Comparison of ENCODE assay signal across 9 mouse cellular contexts in genomic region chr13:73265442-73265841, GRCm38 (mm10). TPM values are rescaled to one million over a fixed set of nuclear protein-coding genes. Genes with fewer than 3 reads are reported as not detected.
DNase-seq lines count a peak whose midpoint lies in the region; ATAC-seq lines count a peak whose summit lies in the region.
"Had no signal": no experiment of that assay in that cellular context is flagged by ENCODE, and none has a peak within 500 bp of the region (broad histone marks: within the 10 kb centered on the region; RNA-seq: fewer than 3 reads in every experiment).

No protein-coding gene starts in this region.

- no peak for DNase-seq in liver, embryonic 11.5 days (ENCODE audit: low spot score)
- no peak for DNase-seq in liver
- DNase-seq in cerebellum, adult 18-20 months = no peak
- no peak for DNase-seq in urinary bladder, postnatal 14 days (ENCODE audit: low spot score)

- no peaks in the 10 kb centered on the region; the same call in 1 of the 2 replicates for H3K4me1 ChIP-seq in liver, embryonic 11.5 days (replicated peaks; ENCODE audit: control insufficient read depth, insufficient read depth, low read length)
- peaks cover 36% of the 10 kb centered on the region for H3K4me1 ChIP-seq in heart, embryonic 16.5 days (ENCODE audit: control insufficient read depth, insufficient read depth, low read length)
- peaks cover 39% of the 10 kb centered on the region for H3K4me1 ChIP-seq in limb, embryonic 13.5 days
- peaks cover 10% of the 10 kb centered on the region for H3K4me1 ChIP-seq in stomach, embryonic 14.5 days (ENCODE audit: control insufficient read depth, insufficient read depth, low read length)

- WGBS in liver, embryonic 11.5 days = 4% methylated on average over 28 of the region's 28 CpGs
- WGBS in heart, embryonic 16.5 days = 4% methylated on average over 28 of the region's 28 CpGs
- 2% methylated on average over 28 of the region's 28 CpGs for WGBS in limb, embryonic 13.5 days
- 2% methylated on average over 28 of the region's 28 CpGs for WGBS in stomach, embryonic 14.5 days

- peak overlapping the region; percentile 12; the same call in 1 of the 2 replicates for H3K4me3 ChIP-seq in liver, embryonic 11.5 days (ENCODE audit: low read depth, low read length)
- peak overlapping the region; percentile 67 for H3K4me3 ChIP-seq in heart, embryonic 16.5 days (ENCODE audit: low read length)
- peak overlapping the region; percentile 28 for H3K4me3 ChIP-seq in limb, embryonic 13.5 days
- H3K4me3 ChIP-seq in stomach, embryonic 14.5 days (ENCODE audit: low read depth, low read length) = peak overlapping the region; percentile 19

- H3K9me3 ChIP-seq in liver, embryonic 11.5 days (ENCODE audit: control insufficient read depth, low read length) = no peaks in the 10 kb centered on the region
- no peaks in the 10 kb centered on the region for H3K9me3 ChIP-seq in heart, embryonic 16.5 days (replicated peaks; ENCODE audit: control insufficient read depth, low read length)
- no peaks in the 10 kb centered on the region for H3K9me3 ChIP-seq in limb, embryonic 13.5 days
- no peaks in the 10 kb centered on the region for H3K9me3 ChIP-seq in stomach, embryonic 14.5 days (ENCODE audit: control insufficient read depth, low read depth, low read length)

- H3K27me3 ChIP-seq in liver, embryonic 11.5 days (replicated peaks; ENCODE audit: control insufficient read depth, insufficient read depth, low read length) = peaks cover 99% of the 10 kb centered on the region
- H3K27me3 ChIP-seq in heart, embryonic 16.5 days (ENCODE audit: control insufficient read depth, insufficient read depth, low read length) = peaks cover 82% of the 10 kb centered on the region
- peaks cover 100% of the 10 kb centered on the region for H3K27me3 ChIP-seq in limb, embryonic 13.5 days
- H3K27me3 ChIP-seq in stomach, embryonic 14.5 days (ENCODE audit: control insufficient read depth, insufficient read depth, low read length) = peaks cover 92% of the 10 kb centered on the region

- peak overlapping the region; percentile 51 for H3K4me2 ChIP-seq in liver, embryonic 11.5 days
- peak overlapping the region; percentile 74 for H3K4me2 ChIP-seq in heart, embryonic 16.5 days (ENCODE audit: low read depth, low read length)
- H3K4me2 ChIP-seq in limb, embryonic 13.5 days (replicated peaks) = peak overlapping the region; percentile 57
- H3K4me2 ChIP-seq in stomach, embryonic 14.5 days (replicated peaks; ENCODE audit: low read depth, low read length) = peak overlapping the region; percentile 40

- no peaks in the 10 kb centered on the region for H3K36me3 ChIP-seq in liver, embryonic 11.5 days (ENCODE audit: control insufficient read depth, insufficient read depth, low read length)
- H3K36me3 ChIP-seq in heart, embryonic 16.5 days (ENCODE audit: control insufficient read depth, insufficient read depth) = peaks cover 6% of the 10 kb centered on the region; the same call in 1 of the 2 replicates
- H3K36me3 ChIP-seq in limb, embryonic 13.5 days = no peaks in the 10 kb centered on the region
- no peaks in the 10 kb centered on the region for H3K36me3 ChIP-seq in stomach, embryonic 14.5 days (ENCODE audit: control insufficient read depth, insufficient read depth, low read length)

- H3K9ac ChIP-seq in liver, embryonic 11.5 days (ENCODE audit: low read depth, low read length) = no peak overlapping the region
- peak overlapping the region; percentile 86 for H3K9ac ChIP-seq in heart, embryonic 16.5 days (ENCODE audit: low read length)
- no peak overlapping the region for H3K9ac ChIP-seq in limb, embryonic 13.5 days
- H3K9ac ChIP-seq in stomach, embryonic 14.5 days (replicated peaks; ENCODE audit: low read depth, low read length) = no peak overlapping the region

- no peak overlapping the region for H3K27ac ChIP-seq in liver, embryonic 11.5 days (ENCODE audit: low read depth, low read length)
- H3K27ac ChIP-seq in heart, embryonic 16.5 days (ENCODE audit: low read length) = peak overlapping the region; percentile 96
- no peak overlapping the region for H3K27ac ChIP-seq in limb, embryonic 13.5 days
- H3K27ac ChIP-seq in stomach, embryonic 14.5 days (ENCODE audit: low read length) = no peak overlapping the region

- no peak for ATAC-seq in liver, embryonic 11.5 days (replicated peaks; ENCODE audit: low FRiP score)
- peak; percentile 14; the same call in 1 of the 2 replicates for ATAC-seq in heart, embryonic 16.5 days (replicated peaks; ENCODE audit: extremely low read depth, insufficient read depth, low FRiP score)
- ATAC-seq in limb, embryonic 13.5 days (ENCODE audit: low FRiP score, low read depth) = 0 out of 2 replicates have a peak, but pooled peaks have one; percentile 26
- peak; percentile 29; the same call in 1 of the 2 replicates for ATAC-seq in stomach, embryonic 14.5 days (ENCODE audit: insufficient number of reproducible peaks, insufficient read depth, low FRiP score, low read depth)
- no peak for ATAC-seq in erythroblast, adult 5-6 weeks (replicated peaks; ENCODE audit: low FRiP score, poor library complexity, severe bottlenecking)

RNA-seq across cellular contexts. Expression of gene Irx4, which starts 5.2 kb away (rescaled TPM):
- polyA plus RNA-seq in liver, embryonic 11.5 days (2014; fragmentation: Nextera tagmentation; extraction: Ambion mirVana) = 0.17 TPM in 1 of 2 replicates, not detected in the other
- 42.2 and 50.2 TPM in 2 replicates for polyA plus RNA-seq in heart, embryonic 16.5 days (2015; fragmentation: Nextera tagmentation; extraction: Ambion mirVana)
- 7.0 and 7.6 TPM in 2 replicates for polyA plus RNA-seq in limb, embryonic 13.5 days (2015; fragmentation: Nextera tagmentation; extraction: Ambion mirVana)
- not detected in 2 replicates for polyA plus RNA-seq in stomach, embryonic 14.5 days (2014; fragmentation: Nextera tagmentation; extraction: Ambion mirVana)
- not detected in 2 replicates for total RNA-seq in erythroblast, adult 5-6 weeks (2015; ENCODE audit: low replicate concordance)
- total RNA-seq in erythroblast, adult 5-6 weeks (2017; ENCODE audit: low replicate concordance) = not detected in 2 replicates
- total RNA-seq: MEL had no signal

Comparison
In these comparisons a context has a peak if more than half of its experiments do, and no peak if none do; other contexts are left out.
1. ATAC-seq: peak in heart, embryonic 16.5 days (single experiment), limb, embryonic 13.5 days (single experiment) and stomach, embryonic 14.5 days (single experiment); none in liver, embryonic 11.5 days (single experiment) and erythroblast, adult 5-6 weeks (single experiment).
2. H3K4me3 ChIP-seq: peak in every context shown above with its lines; median percentile 67 in heart, embryonic 16.5 days; 28 in limb, embryonic 13.5 days; 19 in stomach, embryonic 14.5 days; 12 in liver, embryonic 11.5 days.
3. Peak in every context shown above with its lines, with median percentiles within 50 percentile points of each other: H3K4me2 ChIP-seq.